Mouse (Mus musculus) thymus, adult 18-20 months (tissue): Measurements from ENCODE around the gene Plxna4.

Source experiments
- DNase-seq, 2 experiments: peaks; one replicate each; pipeline ENCODE4 v3.0.0; 2022; ENCODE audit warnings: mixed read lengths in 2 of 2

Gene Plxna4

DNA sequence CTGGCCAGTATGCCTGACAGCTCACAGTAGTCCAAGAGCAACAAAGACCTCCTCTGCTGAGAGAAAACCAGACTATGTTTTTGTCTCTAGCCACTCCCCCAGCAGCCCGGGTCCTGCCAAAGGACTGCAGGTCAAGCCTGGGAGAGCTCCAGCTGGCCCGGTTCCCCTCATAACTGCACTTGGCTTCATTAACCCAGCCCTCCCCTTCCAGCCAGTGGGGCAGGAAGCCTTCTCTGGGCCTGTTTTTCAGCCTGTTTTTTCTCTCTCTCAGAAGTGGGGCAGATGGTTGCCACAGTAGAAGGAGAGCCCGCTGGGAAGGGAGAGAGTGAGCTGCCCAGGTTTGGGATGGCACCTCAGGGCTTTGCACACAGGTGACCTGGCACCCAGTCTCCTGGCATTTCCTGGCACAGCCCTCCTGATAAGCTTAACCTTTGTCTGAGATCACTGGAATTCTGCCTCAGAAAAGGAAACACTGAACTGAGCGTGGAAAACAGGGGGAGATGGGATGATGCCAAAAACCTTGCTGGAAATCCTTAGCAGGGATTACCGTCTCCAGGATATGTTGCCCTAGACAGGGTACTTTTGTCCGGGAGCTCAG, 190.8 kb downstream of the Plxna4 start:
- DNase-seq: peak; percentile 8

DNA sequence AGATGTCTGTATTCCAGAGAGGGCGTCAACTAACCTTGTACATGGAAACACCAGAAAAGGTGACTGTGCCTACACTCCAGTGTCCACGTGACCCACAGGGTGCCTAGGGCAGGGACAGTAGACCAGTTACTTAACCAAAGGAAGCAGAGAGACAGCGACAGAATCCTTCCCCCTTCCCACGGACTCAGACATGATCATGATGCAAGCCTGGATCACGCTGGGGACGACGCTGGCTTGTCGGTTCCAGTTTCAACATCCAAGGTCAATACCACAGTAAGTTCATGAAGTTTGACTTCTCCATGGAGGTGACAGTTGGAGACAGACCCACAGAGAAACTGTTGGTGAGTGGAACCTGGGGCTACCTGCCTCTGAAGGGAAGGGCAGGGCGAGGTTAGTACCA, 192.6 kb downstream of the Plxna4 start:
- no peak for DNase-seq

DNA sequence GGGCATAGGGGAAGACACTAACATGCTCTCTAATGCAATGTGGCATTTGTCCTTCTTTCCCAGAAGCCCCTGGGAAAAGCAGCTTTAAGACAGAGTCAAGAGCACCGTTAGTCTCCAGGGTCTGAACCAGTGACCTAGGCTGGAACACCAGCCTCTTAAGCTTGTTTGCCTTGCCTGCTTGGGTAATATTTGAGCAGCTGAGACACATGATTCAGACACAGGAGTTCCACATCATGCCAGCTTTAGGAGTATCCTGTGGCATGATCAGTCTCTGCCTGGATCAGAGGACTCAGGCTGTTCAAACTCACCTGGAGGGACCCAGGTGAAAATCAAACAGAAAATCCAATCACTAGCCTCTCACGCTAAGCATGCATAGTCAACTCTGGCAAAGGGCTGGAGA, 195.7 kb downstream of the Plxna4 start:
- DNase-seq: no peak

DNA sequence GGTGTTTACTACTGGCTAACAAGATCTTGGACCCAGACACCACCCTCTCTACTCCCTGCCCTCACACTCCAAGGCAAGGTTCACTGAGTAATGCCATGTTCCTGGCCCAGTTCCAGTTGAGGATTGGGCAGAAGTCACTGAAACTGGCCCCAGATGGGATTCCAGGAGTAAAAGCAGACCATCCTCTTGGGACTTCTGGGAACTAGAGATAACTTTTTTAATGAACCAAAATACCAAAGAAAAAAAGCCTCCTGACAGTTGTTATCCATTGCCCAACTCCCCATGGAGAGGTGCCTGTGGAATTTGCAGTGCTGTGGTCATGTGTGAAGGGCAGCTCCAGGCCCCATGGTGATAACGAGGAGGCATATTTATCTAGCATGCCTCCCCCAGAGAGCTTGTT, 199.7 kb downstream of the Plxna4 start:
- no peak for DNase-seq

DNA sequence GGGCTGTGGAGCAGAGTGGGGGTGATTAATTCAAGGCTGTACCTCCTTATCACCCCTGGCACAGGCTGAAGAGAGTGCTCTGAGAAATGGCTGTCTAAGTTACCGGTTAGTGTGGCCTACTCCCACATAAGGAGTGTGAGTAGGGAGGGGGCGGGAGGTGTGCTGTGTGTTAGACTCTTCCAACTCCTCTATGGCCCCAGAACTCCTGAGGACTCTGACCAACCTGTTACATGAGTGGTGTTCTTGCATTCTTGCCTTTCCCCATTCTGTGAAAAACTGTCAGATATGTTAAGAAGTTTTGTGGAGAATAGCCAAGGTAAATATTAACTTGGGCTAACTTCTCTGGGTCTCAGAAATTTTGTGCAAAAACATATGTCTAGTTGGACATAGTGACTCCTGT, 201.1 kb downstream of the Plxna4 start:
- no peak for DNase-seq

DNA sequence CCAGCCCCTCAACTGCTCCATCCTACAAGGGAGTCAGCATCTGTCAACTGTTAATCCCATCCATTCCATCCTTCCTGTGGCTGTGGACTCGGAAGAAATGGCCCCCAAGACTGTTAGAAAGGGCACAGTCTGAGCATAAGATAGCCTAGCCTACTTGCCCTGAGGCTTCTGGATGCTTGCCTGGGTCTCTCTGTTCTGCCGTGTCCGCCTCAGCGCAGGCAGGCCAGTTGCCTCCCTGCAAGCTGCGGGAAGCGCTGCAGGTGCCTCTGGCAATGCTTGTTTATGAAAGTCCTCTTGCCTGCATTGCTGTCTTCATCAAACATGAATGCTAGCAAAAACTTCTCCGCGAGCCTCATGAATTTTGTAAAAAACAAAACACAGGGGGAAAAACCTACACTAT, 203.1 kb downstream of the Plxna4 start:
- no peak for DNase-seq

DNA sequence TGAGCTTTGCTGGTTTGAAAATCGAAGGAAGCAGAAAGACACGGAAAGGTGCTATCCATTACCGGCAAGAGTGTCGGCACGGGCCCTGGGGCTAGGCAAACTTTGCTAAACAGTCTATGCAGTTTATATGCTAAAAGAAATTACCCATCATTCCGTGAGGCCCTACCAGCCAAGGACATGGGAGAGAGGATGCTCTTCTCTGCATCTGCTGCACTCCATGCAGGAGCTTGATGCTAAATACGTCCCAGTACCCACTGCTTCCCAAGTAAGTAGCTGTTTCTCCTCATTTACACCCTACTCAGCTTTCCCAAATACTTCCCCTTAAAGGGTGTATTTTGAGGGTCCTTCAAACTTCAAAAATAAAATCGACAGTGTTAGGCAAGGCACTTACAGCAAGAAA, 203.6 kb downstream of the Plxna4 start:
- no peak for DNase-seq

DNA sequence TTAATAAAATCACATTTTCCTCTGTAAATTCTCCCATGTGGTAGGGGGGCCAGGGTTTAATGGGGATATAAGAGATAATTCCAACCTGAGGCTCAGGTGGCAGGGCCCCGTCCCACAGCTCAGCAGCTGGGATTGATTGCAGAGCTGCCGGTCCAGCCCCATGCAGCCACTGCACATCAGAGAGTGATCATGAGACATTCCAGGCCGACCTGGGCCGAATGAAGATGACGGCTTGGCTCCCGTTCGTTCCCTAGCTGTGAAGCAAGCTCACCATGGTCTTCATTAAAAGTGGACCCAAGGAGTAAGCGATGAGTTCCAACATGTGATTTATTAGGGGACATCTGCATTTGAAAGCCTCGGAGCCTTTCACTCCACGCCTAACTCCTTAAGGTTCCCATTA, 206.5 kb downstream of the Plxna4 start:
- no peak for DNase-seq

DNA sequence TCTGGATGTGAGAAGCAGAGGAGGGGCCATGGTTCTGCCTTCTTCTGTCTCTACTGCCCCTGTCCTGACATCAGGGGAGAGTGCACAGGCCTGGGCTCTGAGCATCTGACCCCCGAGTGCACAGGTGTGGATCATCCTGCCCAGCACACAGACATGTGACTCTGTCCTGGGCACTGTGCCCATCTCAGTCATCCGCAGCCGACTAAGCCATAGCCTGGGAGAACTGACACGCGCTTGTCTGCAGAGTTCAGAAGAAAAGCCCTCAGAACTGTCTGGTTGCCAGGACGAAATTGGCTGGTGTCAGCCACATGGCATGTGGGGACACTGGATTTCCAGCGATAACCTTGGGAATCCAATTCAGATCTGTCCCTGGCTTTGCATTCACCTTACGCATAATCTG, 210.8 kb downstream of the Plxna4 start:
- DNase-seq: no peak

DNA sequence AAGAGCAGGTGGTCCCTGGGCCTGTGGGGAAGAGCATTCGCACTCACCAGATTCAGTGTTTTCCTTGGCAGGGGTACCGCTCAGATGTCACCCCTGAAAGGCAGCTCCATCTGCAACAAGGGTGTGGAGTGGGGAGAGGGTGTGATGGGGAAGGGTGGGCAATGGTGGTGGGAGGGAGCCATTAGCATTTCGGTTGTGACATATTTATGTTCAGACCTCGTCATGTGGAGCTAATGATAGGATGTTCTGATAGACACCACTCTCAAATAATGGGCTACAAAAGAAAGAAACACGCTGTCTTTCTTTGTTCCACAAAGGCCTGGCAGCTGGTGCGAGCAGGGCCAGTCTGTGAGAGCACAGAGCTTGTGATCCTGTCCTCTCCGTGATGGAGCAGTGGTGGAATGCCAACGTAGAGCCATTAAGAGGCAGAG, 214.0 kb downstream of the Plxna4 start:
- no peak for DNase-seq

DNA sequence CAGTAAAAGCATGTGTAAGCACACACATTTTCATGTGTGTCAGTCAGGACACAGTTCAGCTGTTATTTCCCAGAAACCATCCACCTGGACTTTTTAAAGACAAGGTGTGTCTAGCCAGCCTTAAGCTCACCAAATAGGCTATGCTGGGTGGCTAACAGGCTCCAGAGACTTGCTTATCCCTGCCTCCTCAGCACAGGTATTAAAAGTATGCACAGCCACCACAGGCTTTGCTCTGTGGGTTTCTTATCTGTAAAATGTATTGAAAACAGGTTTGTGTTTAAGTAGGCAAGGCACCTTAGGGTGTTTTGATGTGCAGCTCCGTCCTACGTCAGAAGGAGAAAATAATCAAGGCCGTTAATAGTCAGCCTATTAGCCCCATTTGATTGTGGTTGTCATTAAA, 218.9 kb downstream of the Plxna4 start:
- no peak for DNase-seq

DNA sequence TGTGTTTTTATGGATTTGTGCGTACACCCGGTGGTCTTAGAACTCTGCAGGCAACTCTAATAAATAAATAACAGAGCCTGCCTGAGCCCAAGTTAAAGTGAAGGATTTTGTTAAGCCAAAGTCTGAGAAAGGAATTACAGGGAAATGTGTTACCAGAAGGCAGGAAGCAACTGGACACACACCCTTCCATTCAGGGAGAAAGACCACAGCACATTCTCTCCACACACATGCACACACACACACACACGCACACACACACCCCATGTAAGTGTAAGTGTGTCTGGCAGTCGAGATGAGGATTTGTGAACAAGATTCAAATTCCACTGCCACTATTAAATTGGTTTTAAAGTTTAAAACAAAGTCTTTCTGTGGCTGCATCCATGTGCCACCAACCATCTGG, 219.6 kb downstream of the Plxna4 start:
- no peak for DNase-seq

DNA sequence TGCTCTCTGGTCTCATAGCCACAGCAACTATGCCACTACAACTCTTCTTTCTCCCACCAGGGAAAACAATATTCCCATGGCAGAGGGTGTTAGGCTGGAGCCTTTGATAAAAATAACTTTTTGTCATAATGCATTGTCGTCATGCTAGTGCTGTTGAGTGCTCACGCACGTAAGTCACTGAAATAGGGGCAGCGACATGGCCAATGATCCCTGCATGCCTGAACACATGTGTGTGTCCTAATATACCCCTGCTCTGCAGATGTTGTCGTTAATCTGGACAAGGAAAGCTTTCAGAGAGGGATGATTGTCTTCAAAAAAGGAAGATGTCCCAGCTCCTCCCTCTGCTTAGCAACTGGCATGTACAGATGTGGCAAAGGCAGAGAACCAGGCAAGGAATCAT, 223.1 kb downstream of the Plxna4 start:
- no peak for DNase-seq

DNA sequence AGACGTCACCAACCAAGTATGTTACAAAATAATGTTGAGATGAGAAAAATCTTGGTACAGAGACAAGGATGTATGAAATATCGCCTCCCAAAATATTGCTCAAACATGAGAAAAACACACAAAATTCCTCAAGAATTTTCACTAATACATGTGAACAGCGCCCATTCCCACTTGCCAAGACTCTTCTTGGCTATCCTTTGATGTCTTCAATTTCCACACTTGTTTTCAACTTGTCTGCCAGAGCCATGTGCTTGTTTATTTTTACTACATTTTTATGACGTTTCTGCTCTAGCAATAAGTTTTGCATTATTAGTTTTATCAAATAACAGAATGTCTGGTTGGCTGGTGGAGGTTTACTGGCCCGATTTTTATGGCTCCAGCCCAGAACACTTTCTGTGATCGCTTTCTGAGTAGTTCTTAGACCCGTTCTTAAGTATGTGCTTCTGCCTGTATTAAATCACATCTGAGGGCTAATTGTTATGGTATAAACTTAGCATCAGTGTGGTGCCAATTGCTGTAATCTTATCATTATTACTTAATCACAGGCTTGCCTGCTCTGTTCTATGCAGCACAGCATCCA, 224.4 kb downstream of the Plxna4 start:
- no peak for DNase-seq

DNA sequence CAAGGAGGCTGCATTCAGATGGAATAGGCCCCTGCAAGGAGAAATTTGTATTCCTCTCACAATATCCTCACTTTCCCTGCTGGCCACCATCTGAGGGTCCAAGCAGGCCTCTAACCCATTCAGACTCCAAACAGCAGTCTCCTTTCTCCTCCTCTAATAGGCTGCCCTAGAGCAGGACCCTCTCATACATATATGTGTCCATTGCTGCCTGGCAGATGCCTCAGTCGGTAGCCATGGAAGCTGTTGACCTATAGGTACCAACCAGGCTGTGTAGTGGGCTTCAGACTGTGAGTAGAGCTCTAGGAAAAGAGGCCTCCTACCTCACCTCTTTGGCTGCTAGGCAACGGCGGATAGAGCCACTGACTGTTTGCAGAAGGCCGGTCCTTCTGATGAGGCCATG, 225.6 kb downstream of the Plxna4 start:
- DNase-seq: no peak

DNA sequence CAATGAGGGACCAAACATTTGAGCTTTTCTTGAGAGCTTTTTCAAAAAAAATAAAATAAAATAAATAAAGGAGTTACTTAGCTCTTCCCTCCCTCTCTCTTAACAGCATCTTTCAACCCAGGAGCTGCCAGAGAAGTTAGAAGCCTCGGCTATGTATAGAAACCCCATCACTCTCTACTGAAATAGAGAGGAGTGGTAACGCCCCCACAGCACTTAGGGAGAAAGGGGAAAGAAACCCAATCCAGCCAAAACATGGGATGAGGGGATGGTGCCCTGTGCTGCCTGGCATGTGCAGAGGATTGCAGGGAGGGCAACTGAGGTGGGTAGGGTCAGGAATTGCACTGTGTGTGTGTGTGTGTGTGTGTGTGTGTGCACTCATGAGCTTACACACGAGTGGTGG, 228.3 kb downstream of the Plxna4 start:
- DNase-seq: no peak

DNA sequence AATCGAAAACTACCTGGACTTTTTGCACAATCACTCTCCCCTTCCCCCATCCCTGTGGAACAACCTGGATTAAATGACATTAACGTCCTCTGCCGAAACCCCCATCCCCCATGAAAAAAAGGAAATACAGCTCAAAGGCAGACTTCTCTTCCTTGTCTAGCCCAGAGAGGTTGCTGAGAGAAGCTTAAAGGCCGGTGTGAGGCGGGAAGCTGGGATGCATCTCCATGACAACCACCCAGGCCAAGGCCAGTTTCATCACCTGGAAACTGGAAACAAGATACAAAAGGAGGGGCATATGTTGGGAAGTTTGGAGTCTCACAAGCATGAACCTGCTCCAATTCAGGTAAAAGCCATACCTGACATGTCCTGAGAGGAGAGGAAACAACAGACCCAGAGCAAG, 230.5 kb downstream of the Plxna4 start:
- no peak for DNase-seq

DNA sequence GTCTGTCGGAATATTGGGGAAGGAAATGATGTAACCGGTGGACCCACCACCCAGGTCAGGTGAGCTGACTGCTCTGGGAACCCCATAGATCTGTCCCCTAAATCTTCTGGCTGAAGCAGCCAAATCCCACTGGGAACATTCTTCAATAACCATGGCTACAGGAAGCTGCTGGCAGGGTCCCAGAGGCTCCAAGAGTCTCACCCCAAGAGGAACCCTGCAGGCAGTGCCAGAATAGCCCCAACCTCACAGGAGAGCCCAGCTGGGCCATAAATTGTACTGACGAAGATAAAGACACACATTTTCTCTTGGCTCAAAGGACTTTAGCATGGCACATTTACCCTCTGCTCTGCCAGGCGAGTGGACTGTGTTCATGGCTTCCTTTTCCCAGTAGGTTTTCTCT, 232.4 kb downstream of the Plxna4 start:
- DNase-seq: no peak

DNA sequence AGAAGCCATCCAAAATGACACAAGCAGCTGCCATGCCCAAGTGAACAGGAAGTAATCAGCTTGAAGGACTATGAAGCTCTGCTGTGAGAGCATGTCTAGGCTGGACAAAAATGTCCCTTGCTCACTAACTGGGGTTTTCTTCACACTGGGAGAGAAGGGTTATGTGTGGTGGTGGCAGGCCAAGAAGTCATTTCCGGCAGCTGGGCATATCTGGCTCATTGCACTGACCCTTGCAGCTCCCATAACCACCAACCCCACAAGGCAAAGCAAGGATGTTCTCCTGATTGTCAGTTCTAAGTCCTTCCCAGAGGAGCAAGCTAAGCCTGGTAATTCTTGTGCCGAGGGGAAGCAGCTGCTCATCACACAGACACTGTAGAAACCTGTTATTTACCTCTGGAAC, 239.0 kb downstream of the Plxna4 start:
- no peak for DNase-seq

DNA sequence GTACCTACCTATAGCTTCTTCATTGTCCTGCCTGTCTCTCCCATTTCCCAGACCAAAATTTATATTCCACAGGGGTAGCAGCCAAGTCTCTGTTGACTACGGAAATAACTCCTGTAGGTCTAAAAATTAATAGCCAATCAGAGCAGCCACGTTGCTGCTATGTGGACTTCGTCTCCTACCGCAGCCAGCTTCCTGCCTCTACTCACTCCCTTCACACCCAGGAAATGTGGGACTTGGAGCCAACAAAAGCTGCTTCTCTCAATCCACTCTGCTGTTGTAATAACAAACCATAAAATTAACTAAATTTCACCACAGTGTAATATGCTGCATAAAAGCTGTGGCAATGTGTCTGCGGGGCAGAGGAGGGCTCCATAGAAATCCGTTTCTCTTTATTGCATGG, 239.9 kb downstream of the Plxna4 start:
- DNase-seq: no peak

DNA sequence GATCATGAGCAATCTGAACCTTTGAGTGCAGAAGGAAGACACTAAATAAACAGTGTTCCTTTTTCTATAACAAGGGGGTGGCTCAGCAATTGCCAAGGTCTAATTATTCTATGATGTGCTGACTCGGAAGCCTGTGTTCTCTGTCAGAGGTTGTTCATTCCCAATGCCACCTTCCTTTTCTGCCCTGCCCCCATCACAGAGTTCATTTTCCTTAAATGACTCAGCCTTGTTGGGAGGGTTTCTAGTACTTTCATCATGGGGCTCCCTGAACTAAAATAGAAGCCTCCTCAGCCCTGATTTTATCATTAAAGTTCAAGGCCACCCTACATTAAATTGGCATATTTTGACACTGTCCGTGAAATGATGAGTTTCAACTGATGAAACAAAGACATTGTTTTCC, 242.0 kb downstream of the Plxna4 start:
- no peak for DNase-seq

DNA sequence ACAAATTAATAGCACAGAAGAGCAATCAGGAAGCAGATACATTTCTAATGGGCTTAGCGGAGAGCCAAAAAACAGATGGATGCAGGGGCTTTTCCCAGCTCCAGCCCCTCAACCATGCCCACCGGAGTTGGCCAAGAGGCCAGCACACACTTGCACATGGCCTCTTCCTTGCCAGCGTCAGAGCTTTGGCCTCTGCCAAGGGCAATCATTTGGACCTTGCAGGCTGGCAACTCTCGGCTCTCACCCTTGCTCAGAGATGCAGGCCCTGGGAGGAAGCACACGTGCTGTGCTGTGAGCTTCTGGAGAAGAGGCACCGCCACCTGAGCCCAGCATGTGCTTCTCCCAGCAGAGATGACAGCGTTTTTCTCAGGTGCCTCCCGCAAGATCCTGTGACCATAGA, 245.3 kb downstream of the Plxna4 start:
- DNase-seq: no peak

DNA sequence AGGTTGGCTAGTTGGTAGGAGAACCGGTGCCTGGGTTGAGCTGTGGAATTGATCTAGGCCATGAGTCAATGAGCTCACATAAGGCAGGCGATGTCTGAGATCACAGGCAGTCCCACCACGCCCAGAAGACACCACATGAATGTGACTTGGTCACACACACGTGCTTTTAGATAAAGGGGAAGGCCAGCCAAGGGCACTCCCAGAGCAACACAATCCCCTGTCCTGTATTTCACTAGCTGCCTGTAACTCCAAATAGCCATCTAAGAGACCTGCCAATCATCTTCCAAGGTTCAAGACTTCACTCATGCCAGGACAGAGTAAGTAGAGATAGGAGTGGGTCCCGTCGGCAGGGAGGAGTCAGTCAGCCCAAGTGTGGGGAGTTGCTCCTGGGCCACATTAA, 245.7 kb downstream of the Plxna4 start:
- no peak for DNase-seq

DNA sequence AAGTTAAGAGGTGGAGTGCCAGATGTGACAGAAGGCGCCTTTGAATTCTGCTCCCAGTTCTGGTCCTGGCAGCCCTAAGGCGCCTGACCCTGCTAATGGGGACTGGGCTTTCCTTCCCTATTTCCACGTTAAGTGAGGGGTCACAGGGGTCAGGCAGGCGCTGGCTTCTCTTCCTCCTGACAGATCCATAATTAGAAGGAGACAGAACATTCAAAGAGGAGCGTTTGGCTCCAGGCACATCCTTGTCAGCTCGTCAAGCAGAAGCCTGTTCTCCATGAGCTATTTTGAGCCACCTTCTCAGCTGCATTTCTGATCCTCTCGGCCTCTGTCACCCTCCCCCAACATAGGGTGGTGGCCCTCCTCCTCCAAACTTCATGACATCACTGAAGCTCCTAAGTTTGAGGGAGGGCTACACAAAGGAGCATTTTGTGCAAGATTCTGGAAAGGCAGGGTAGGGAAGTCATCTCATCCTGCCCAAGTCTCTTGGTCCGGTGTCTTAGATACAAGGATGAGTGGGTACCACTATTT, 249.5 kb downstream of the Plxna4 start:
- no peak for DNase-seq

DNA sequence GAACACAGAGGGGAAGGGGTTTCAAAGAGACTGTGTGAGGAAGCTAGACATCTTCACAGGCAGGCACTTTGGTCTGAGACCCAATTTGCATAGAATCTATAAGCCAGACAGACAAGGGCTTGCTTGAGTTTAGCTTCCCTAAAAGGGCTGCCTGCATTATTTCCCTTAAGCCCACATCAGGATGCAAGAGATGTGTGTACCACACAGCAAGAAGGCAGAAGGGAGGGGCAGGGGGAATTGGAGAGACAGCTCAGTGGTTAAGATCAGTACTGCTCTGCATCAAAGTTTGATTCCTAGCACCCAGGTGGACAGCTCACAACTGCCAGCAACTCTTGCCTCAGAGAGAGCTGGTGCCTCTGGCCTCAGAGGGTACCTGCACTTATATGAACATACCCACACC, 256.7 kb downstream of the Plxna4 start:
- DNase-seq: no peak
